Mouse (Mus musculus): Measurements from ENCODE around the gene Ly6g6f. TPM values are rescaled to one million over a fixed set of nuclear protein-coding genes. Genes with fewer than 3 reads are reported as not detected.
"Not testable (repeated sequence)": the region's sequence is repeated elsewhere in the genome, so short reads cannot be mapped to it uniquely, and the experiment has no call there.

The Ly6g6f gene
- total RNA-seq, 2 experiments from 2014 or later: not detected

- no peak for DNase-seq (ENCODE audit: extremely low spot score in 1 of 2, low spot score in 1 of 2)
Observed at GRCm38 (mm10) chr17:35039121-35039873, 46.1 kb downstream of the Ly6g6f start.

- no peak for DNase-seq (ENCODE audit: extremely low spot score in 1 of 2, low spot score in 1 of 2)
Observed at GRCm38 (mm10) chr17:35034896-35035295, 50.5 kb downstream of the Ly6g6f start.

GRCm38 (mm10) chr17:35033703-35034102 is 51.7 kb downstream of the Ly6g6f start:
- DNase-seq (ENCODE audit: extremely low spot score in 1 of 2, low spot score in 1 of 2): not testable (repeated sequence)

GRCm38 (mm10) chr17:35032323-35032870 is 53.0 kb downstream of the Ly6g6f start:
- no peak for DNase-seq (ENCODE audit: extremely low spot score in 1 of 2, low spot score in 1 of 2)

DNA sequence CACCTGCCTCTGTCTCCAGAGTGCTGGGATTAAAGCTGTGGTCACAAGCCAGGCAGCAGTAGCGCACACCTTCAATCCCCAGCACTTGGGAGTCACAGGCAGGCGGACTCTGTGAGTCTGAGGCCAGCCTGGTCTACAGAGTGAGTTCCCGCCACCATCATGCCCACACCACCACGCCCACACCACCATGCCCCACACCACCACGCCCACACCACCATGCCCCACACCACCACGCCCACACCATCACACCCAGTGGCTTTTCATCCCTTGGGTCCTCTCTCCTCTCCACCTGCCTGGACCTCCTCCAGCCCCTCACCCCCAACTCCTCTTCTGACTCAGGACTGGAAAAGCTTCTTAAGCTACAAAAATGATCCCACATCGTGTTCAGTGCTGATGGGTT is 53.5 kb downstream of the Ly6g6f start:
- no peak for DNase-seq (ENCODE audit: extremely low spot score in 1 of 2, low spot score in 1 of 2)

DNA sequence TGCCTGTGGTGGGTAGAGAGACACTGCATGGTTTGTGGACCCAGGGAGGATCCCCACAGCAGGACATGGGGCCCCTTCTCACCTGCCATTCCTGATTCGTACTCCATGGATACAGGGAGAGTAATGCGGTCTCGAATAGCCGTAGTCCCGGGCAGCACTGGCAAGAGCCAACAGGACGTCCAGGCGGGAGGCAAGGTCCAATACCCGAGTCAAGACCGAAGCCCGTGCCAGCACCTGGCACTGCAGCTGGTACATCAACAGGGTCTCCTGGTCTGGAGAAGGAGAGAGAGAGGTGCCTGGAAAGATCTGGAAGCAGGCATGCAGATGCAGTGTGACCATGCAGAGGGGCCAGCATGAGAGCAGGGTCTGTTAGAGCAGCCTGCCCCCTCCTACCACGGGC is 54.1 kb downstream of the Ly6g6f start:
- no peak for DNase-seq (ENCODE audit: extremely low spot score in 1 of 2, low spot score in 1 of 2)

Other genes with a start within 250 kb of the Ly6g6f start
- gene Stk19, start 248.7 kb downstream of the Ly6g6f start, total RNA-seq (2021): 10 to 100 TPM; 57.3 to 59.8 TPM
- 10 to 100 TPM; 36.7 to 37.7 TPM for gene Dxo, start 248.6 kb downstream of the Ly6g6f start, total RNA-seq (2021)
- gene Skiv2l, start 235.4 kb downstream of the Ly6g6f start, total RNA-seq (2021): 10 to 100 TPM; 64.7 to 72.4 TPM
- gene Nelfe, start 235.2 kb downstream of the Ly6g6f start, total RNA-seq (2021): 10 to 100 TPM; 32.1 to 39.1 TPM
- under 1 TPM in 1 of 2 experiments, not detected in 1; 0.17 TPM for gene Cfb, start 223.1 kb downstream of the Ly6g6f start, total RNA-seq (2021)
- gene Zbtb12, start 206.1 kb downstream of the Ly6g6f start, total RNA-seq (2021): 1 to 10 TPM; 7.3 to 7.7 TPM
- not detected for gene Gm20547, start 203.6 kb downstream of the Ly6g6f start, total RNA-seq (2021)
- 1 to 10 TPM in 1 of 2 experiments, under 1 TPM in 1; 0.86 to 1.9 TPM for gene C2, start 187.3 kb downstream of the Ly6g6f start, total RNA-seq (2021)
- gene Ehmt2, start 187.1 kb downstream of the Ly6g6f start, total RNA-seq (2021): 100 to 1,000 TPM; 164 to 188 TPM
- under 1 TPM; 0.20 to 0.21 TPM for gene Slc44a4, start 171.1 kb downstream of the Ly6g6f start, total RNA-seq (2021)
- gene Neu1, start 154.4 kb downstream of the Ly6g6f start, total RNA-seq (2021): 10 to 100 TPM; 37.2 to 37.4 TPM
- 10 to 100 TPM; 17.0 to 23.5 TPM for gene Hspa1b, start 126.4 kb downstream of the Ly6g6f start, total RNA-seq (2021)
- not detected for gene Gm20481, start 115.7 kb downstream of the Ly6g6f start, total RNA-seq (2021)
- 10 to 100 TPM; 14.9 to 17.9 TPM for gene Hspa1a, start 113.5 kb downstream of the Ly6g6f start, total RNA-seq (2021)
- gene Hspa1l, start 112.9 kb downstream of the Ly6g6f start, total RNA-seq (2021): under 1 TPM; 0.22 to 0.31 TPM
- gene Lsm2, start 103.7 kb downstream of the Ly6g6f start, total RNA-seq (2021): 10 to 100 TPM; 18.1 to 19.3 TPM
- 10 to 100 TPM; 43.7 to 55.6 TPM for gene Vars, start 84.6 kb downstream of the Ly6g6f start, total RNA-seq (2021)
- gene Vwa7, start 69.0 kb downstream of the Ly6g6f start, total RNA-seq (2021): under 1 TPM; 0.07 to 0.23 TPM
- 1 to 10 TPM in 1 of 2 experiments, under 1 TPM in 1; 0.64 to 1.1 TPM for gene Sapcd1, start 57.6 kb downstream of the Ly6g6f start, total RNA-seq (2021)
- gene Msh5, start 38.9 kb downstream of the Ly6g6f start, total RNA-seq (2021): under 1 TPM; 0.62 to 0.82 TPM
- 10 to 100 TPM in 1 of 2 experiments, 1 to 10 TPM in 1; 9.7 to 10.1 TPM for gene Clic1, start 35.6 kb downstream of the Ly6g6f start, total RNA-seq (2021)
- gene Ddah2, start 26.6 kb downstream of the Ly6g6f start, total RNA-seq (2021): 10 to 100 TPM; 19.5 to 20.7 TPM
- not detected for gene Ly6g6c, start 20.2 kb downstream of the Ly6g6f start, total RNA-seq (2021)
- gene Mpig6b, start 19.4 kb downstream of the Ly6g6f start, total RNA-seq (2021): not detected
- 1 to 10 TPM; 4.1 to 4.3 TPM for gene Ly6g6e, start 8.7 kb downstream of the Ly6g6f start, total RNA-seq (2021)
- gene Ly6g6d, start 7.5 kb downstream of the Ly6g6f start, total RNA-seq (2021): 1 to 10 TPM in 1 of 2 experiments, under 1 TPM in 1; 0.80 to 1.2 TPM
- 10 to 100 TPM; 97.9 to 98.1 TPM for gene Abhd16a, start 3.7 kb upstream of the Ly6g6f start, total RNA-seq (2021)
- gene Ly6g5c, start 22.7 kb upstream of the Ly6g6f start, total RNA-seq (2021): not detected
- gene Ly6g5b, start 29.8 kb upstream of the Ly6g6f start, total RNA-seq (2021): under 1 TPM; 0.42 to 0.54 TPM
- 10 to 100 TPM; 14.2 to 14.4 TPM for gene Gpank1, start 35.8 kb upstream of the Ly6g6f start, total RNA-seq (2021)
- gene Csnk2b, start 36.4 kb upstream of the Ly6g6f start, total RNA-seq (2021): 100 to 1,000 TPM; 179 to 181 TPM
- gene D17H6S53E, start 40.8 kb upstream of the Ly6g6f start, total RNA-seq (2021): 10 to 100 TPM; 27.0 to 27.3 TPM
- gene Apom, start 46.4 kb upstream of the Ly6g6f start, total RNA-seq (2021): not detected
- 100 to 1,000 TPM; 290 to 320 TPM for gene Bag6, start 49.6 kb upstream of the Ly6g6f start, total RNA-seq (2021)
- gene Prrc2a, start 79.3 kb upstream of the Ly6g6f start, total RNA-seq (2021): 100 to 1,000 TPM; 302 to 353 TPM
- gene Aif1, start 90.5 kb upstream of the Ly6g6f start, total RNA-seq (2021): 10 to 100 TPM; 10.4 to 10.8 TPM
- gene Lst1, start 102.8 kb upstream of the Ly6g6f start, total RNA-seq (2021): 1 to 10 TPM; 8.1 to 8.9 TPM
- gene Ltb, start 108.8 kb upstream of the Ly6g6f start, total RNA-seq (2021): under 1 TPM; 0.42 to 0.54 TPM
- not detected for gene Tnf, start 116.4 kb upstream of the Ly6g6f start, total RNA-seq (2021)
- under 1 TPM in 1 of 2 experiments, not detected in 1; 0.20 TPM for gene Lta, start 119.7 kb upstream of the Ly6g6f start, total RNA-seq (2021)
- not detected for gene Gm16181, start 135.2 kb upstream of the Ly6g6f start, total RNA-seq (2021)
- 100 to 1,000 TPM; 607 to 639 TPM for gene Atp6v1g2, start 148.1 kb upstream of the Ly6g6f start, total RNA-seq (2021)
- 10 to 100 TPM; 13.7 to 14.8 TPM for gene Nfkbil1, start 150.2 kb upstream of the Ly6g6f start, total RNA-seq (2021)
- 100 to 1,000 TPM; 213 to 229 TPM for gene Ddx39b, start 156.1 kb upstream of the Ly6g6f start, total RNA-seq (2021)
- gene H2-D1, start 177.1 kb upstream of the Ly6g6f start, total RNA-seq (2021): 10 to 100 TPM; 14.6 to 15.9 TPM
- under 1 TPM in 1 of 2 experiments, not detected in 1; 0.42 TPM for gene H2-Q1, start 234.8 kb upstream of the Ly6g6f start, total RNA-seq (2021)